Mouse (Mus musculus) cerebellum, adult 2 months (tissue): ENCODE measurements around the gene Rcn2. TPM values are rescaled to one million over a fixed set of nuclear protein-coding genes. Genes with fewer than 3 reads are reported as not detected.

Experiments used
- DNase-seq, 2 experiments: peaks; one replicate each; pipeline ENCODE4 v3.0.0; 2021
- H3K27ac ChIP-seq: fragments of 200-500 bp; 2 replicates; pipeline ENCODE4 v1.5.1; 2012; ENCODE audit warnings: low read length, control low read depth, inconsistent platforms; ENCODE audit not compliant: insufficient read depth
- H3K27me3 ChIP-seq: fragments of 200-500 bp; 2 replicates; pipeline ENCODE4 v1.6.1; 2012; ENCODE audit warnings: inconsistent platforms, mild to moderate bottlenecking, low read length, moderate library complexity; ENCODE audit not compliant: control insufficient read depth, insufficient read depth
- H3K4me1 ChIP-seq: fragments of 200-500 bp; 2 replicates; pipeline ENCODE4 v1.6.1; 2011; ENCODE audit warnings: low read length; ENCODE audit not compliant: control insufficient read depth, insufficient read depth
- H3K4me3 ChIP-seq: fragments of 200-500 bp; replicated peaks from 2 replicates; pipeline ENCODE3; 2011; ENCODE audit warnings: mild to moderate bottlenecking, low read depth, low read length, control low read depth; ENCODE audit not compliant: insufficient read depth
- CTCF ChIP-seq: fragments of 200-500 bp; IDR thresholded peaks from 2 replicates; pipeline ENCODE4 v1.5.1; 2011; ENCODE audit warnings: low read depth, mild to moderate bottlenecking, control low read depth, low read length, moderate library complexity, borderline replicate concordance; ENCODE audit not compliant: insufficient read depth
- POLR2A ChIP-seq: fragments of 200-500 bp; IDR thresholded peaks from 2 replicates; pipeline ENCODE4 v1.6.1; 2011; ENCODE audit warnings: low read length, control low read depth, borderline replicate concordance; ENCODE audit not compliant: insufficient read depth
- WGBS: fragments of 180-500 bp; shearing (Covaris S2); methylation state at CpG from one replicate; pipeline ENCODE4 v1.1.7; 2018; 5-methylcytosine and 5-hydroxymethylcytosine counted together
- polyA plus RNA-seq: library from polyadenylated mRNA; depleted of rRNA; stranded (reverse); fragments of >200 nt; gene quantifications from 2 replicates; pipeline ENCODE4 v1.2.3, GENCODE M21; 2012

Gene Rcn2
- polyA plus RNA-seq, 1 experiment = 151 TPM

DNA sequence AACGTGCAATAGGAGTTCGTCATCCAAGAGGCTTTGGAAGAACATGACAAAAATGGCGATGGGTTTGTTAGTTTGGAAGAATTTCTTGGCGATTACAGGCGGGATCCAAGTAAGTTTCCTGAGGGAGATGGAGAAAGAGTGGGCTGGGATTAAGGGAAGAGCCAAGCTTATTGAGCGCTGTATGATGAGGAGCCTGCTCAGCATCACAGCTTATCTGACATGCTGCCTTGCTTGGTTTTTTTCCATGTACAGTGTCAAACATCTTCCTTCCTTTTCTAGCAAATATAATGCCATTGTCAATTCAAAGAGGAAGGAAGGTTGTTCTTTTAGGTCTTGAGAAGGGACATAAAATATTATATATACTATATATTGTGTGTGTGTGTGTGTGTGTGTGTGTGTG lies 14.5 kb downstream of the Rcn2 start:
- TF ChIP-seq POLR2A = no peak
- TF ChIP-seq CTCF = no peak
- no peak for DNase-seq
- no peak overlapping the region for H3K4me3 ChIP-seq
- no peak overlapping the region for H3K27ac ChIP-seq
- no peaks in the 10 kb centered on the region for H3K27me3 ChIP-seq
- WGBS = 94% methylated on average over 6 of the region's 6 CpGs
- H3K4me1 ChIP-seq = peaks cover 3% of the 10 kb centered on the region; the same call in 1 of the 2 replicates

DNA sequence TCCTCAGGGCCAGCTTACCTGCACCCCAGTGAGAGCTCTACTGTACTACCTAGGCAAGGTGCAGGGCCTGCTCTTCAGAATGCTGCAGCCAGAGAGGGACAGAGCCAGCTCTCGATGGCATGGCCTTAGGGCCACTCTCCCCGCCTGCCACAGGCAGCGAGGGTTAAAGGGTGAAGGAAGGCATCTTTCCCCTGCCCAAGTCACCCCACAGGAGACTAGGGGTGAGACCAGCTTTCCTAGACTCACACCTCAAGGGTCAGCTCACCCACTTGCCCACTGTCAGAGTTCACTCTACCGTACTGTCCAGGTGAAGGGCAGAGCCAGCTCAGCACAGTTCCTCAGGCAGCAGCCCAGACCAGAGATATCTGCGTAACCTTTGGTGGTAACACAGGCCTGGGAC lies 20.7 kb downstream of the Rcn2 start:
- no peak overlapping the region for H3K27ac ChIP-seq

DNA sequence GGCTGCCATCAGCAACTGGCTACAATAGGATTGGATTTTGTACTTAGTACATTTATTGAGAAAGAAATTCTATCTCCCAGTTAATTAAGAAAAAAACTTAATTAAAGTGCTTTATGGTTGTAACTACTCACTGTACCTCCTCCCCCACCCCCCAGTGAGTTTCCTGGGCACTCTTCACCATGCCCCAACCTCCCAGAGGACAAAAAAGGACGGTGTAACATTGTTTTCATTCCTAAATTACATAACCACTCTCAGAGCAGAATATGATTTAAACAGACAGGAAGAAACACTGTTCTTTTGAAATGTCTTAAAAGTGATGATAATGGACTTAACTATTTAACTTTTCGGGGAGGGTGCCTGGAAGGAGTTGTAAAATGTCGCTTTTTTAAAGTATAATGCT lies 23.4 kb downstream of the Rcn2 start:
- no peak overlapping the region for H3K4me3 ChIP-seq
- H3K27me3 ChIP-seq = no peaks in the 10 kb centered on the region
- 85% methylated on average over 3 of the region's 3 CpGs for WGBS
- H3K4me1 ChIP-seq = no peaks in the 10 kb centered on the region
- no peak for TF ChIP-seq POLR2A
- H3K27ac ChIP-seq = no peak overlapping the region
- no peak for DNase-seq

More for the DNA sequence above, 20.7 kb downstream of the Rcn2 start:
- no peaks in the 10 kb centered on the region for H3K27me3 ChIP-seq
- no peak overlapping the region for H3K4me3 ChIP-seq
- WGBS = 95% methylated on average over 5 of the region's 5 CpGs
- H3K4me1 ChIP-seq = no peaks in the 10 kb centered on the region
- DNase-seq = no peak
- no peak for TF ChIP-seq POLR2A
- no peak for TF ChIP-seq CTCF

DNA sequence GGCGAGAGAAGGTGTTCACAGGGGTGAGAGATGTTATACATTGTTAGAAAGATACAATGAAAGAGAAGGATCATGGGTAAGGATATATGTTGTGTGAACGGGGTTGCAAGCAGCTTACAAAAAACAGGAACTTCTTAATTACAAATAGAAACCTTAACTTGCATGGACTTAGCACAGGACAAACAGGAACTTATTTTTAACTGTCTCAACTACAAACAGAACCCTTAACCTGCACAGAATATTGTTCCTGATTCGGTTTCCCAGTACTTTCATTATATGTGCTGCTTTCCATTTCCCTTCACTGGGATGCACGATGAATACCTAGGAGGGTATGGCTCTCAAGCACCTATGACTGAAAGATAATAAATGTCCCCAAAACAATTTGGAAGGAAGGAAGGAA lies 26.3 kb downstream of the Rcn2 start:
- TF ChIP-seq CTCF (no peak), POLR2A (no peak)
- no peak overlapping the region for H3K4me3 ChIP-seq
- DNase-seq = no peak
- H3K4me1 ChIP-seq = no peaks in the 10 kb centered on the region
- WGBS = 91% methylated on average over 4 of the region's 4 CpGs
- no peaks in the 10 kb centered on the region for H3K27me3 ChIP-seq
- H3K27ac ChIP-seq = no peak overlapping the region

DNA sequence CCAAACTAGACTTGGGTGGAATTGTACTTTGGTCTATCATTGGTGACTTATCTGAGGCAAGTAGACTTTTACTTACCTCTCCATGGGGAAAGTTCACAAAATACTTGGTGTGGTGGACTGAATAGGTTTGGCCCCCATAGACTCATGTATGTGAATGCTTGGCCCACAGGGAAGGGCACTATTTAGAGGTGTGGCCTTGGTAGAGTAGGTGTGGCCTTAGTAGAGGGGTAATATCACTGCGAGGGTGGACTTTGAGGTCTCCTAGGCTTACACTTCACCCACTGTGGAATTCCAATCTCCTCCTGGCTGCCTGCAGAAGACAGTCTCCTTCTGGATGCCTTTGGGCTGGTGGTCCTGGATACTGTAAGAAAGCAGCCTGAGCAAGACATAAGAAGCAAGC lies 27.0 kb downstream of the Rcn2 start:
- Histone ChIP-seq H3K27me3 (no peaks in the 10 kb centered on the region), H3K27ac (no peak overlapping the region), H3K4me3 (no peak overlapping the region), H3K4me1 (no peaks in the 10 kb centered on the region)
- no peak for DNase-seq
- TF ChIP-seq POLR2A = no peak
- TF ChIP-seq CTCF = no peak
- WGBS = 85% methylated on average over 1 of the region's 1 CpGs

DNA sequence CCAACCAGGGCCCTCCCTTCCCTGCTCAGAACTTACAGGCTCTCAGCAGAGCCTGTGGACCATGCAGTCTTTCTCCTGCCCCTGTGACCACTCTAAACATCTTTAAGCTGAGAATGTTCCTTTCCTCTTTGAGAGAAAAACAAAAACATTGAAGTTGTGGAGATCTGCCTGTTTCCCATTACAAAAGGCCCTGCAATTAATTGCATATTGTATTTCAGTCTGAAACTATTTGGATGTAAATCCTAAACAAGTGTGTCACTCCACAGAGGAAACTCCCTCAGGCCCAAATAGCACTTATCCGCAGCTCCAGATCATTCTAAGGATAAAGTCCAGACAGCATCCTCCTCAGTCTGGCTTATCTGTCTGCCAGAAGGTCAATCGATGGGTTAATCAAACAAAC lies 31.2 kb downstream of the Rcn2 start:
- WGBS = 91% methylated on average over 2 of the region's 2 CpGs
- H3K4me3 ChIP-seq = no peak overlapping the region
- DNase-seq = no peak
- no peak overlapping the region for H3K27ac ChIP-seq
- TF ChIP-seq CTCF (no peak), POLR2A (no peak)
- no peaks in the 10 kb centered on the region for H3K27me3 ChIP-seq
- no peaks in the 10 kb centered on the region for H3K4me1 ChIP-seq

DNA sequence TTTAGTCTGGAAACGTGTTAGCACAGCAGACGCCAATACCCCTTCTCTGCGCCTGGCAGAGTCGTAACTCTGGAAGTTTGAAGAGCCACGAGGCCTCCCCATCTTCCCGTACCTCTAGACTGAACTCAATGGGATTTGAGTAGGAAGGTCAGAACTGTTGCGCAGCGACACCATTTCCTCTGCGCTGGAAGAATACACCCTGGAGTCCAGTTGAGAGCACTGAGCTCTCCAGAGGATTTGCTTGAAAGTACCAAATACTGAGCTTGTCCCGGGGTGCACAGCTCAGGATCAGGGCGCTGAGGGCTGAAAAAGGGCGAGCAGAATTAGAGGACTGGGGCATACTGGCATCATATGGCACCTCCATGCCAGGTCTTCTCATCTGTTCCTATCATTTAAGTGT lies 33.2 kb downstream of the Rcn2 start:
- 84% methylated on average over 12 of the region's 12 CpGs for WGBS
- Histone ChIP-seq H3K27me3 (no peaks in the 10 kb centered on the region), H3K4me1 (no peaks in the 10 kb centered on the region), H3K4me3 (no peak overlapping the region), H3K27ac (no peak overlapping the region)
- no peak for DNase-seq
- TF ChIP-seq POLR2A (no peak), CTCF (no peak)

DNA sequence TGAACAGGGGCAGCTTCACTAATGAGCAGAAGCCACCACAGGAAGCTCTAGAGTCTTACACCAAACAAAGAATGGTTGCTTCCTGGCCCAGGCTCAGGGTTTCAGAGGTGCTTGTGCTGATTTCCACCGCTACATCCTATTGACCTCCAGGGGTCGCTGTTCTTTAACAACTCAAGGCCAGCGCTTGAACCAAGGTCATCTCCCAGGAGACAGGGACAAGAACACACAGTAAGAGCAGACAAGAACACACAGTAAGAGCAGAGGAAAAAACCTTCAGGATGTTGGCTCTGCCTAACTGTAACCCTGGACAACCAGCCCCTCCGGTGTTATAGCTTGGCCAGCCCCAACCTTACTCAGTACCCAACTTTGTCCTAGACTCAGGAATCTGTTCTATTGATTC lies 33.6 kb downstream of the Rcn2 start:
- DNase-seq = peak; percentile 33 to 47
- TF ChIP-seq CTCF (peak; percentile 61; the same call in 1 of the 2 replicates), POLR2A (no peak)
- no peak overlapping the region for H3K4me3 ChIP-seq
- H3K27me3 ChIP-seq = no peaks in the 10 kb centered on the region
- WGBS = 15% methylated on average over 4 of the region's 4 CpGs
- no peak overlapping the region for H3K27ac ChIP-seq
- H3K4me1 ChIP-seq = no peaks in the 10 kb centered on the region
